Mouse (Mus musculus) ES-Bruce4 (cell line): ENCODE data around the gene Pde4dip. TPM values are rescaled to one million over a fixed set of nuclear protein-coding genes. Genes with fewer than 3 reads are reported as not detected.

Source experiments
- H3K27ac ChIP-seq: 2 replicates; pipeline ENCODE4 v1.5.1; 2012; ENCODE audit warnings: low read length, inconsistent platforms; ENCODE audit not compliant: insufficient read depth
- H3K27me3 ChIP-seq: 2 replicates; pipeline ENCODE4 v1.6.1; 2012; ENCODE audit warnings: mild to moderate bottlenecking, low read length, inconsistent platforms; ENCODE audit not compliant: control insufficient read depth, poor library complexity, insufficient read depth, severe bottlenecking
- H3K36me3 ChIP-seq: 2 replicates; pipeline ENCODE4 v1.6.1; 2012; ENCODE audit warnings: inconsistent platforms, mild to moderate bottlenecking, low read length, moderate library complexity; ENCODE audit not compliant: control insufficient read depth, poor library complexity, insufficient read depth, severe bottlenecking
- H3K4me1 ChIP-seq: one replicate; pipeline ENCODE4 v1.8.1; 2011; ENCODE audit warnings: low read length; ENCODE audit not compliant: control insufficient read depth, insufficient read depth
- H3K4me3 ChIP-seq: 2 replicates; pipeline ENCODE4 v1.5.1; 2011; ENCODE audit warnings: low read depth, mild to moderate bottlenecking, low read length
- H3K9ac ChIP-seq: 2 replicates; pipeline ENCODE4 v1.6.1; 2012; ENCODE audit warnings: low read depth, mild to moderate bottlenecking, inconsistent platforms; ENCODE audit not compliant: poor library complexity, severe bottlenecking
- H3K9me3 ChIP-seq: replicated peaks from 2 replicates; pipeline ENCODE4 v1.6.1; 2012; ENCODE audit warnings: mild to moderate bottlenecking, low read length, inconsistent platforms; ENCODE audit not compliant: control insufficient read depth, poor library complexity, insufficient read depth, severe bottlenecking
- CTCF ChIP-seq: IDR thresholded peaks from one replicate; pipeline ENCODE4 v1.8.1; 2011; ENCODE audit warnings: low read depth, low read length
- EP300 ChIP-seq: IDR thresholded peaks from 2 replicates; pipeline ENCODE4 v1.6.1; 2011; ENCODE audit warnings: low read depth, low read length; ENCODE audit not compliant: insufficient read depth
- POLR2A ChIP-seq: IDR thresholded peaks from one replicate; pipeline ENCODE4 v1.8.1; 2011; ENCODE audit warnings: low read length; ENCODE audit not compliant: insufficient read depth
- polyA plus RNA-seq: library from polyadenylated mRNA; stranded (reverse); fragments of >200 nt; gene quantifications from 2 replicates; pipeline ENCODE4 v1.2.4, GENCODE M21; 2011; ENCODE audit warnings: low read depth; ENCODE audit not compliant: missing spikeins, insufficient read depth, insufficient read length

Gene Pde4dip
- polyA plus RNA-seq, 1 experiment, result 16.8 TPM

GRCm38 (mm10) chr3:97868733-97869132, 19.8 kb downstream of the Pde4dip start:
- no peak overlapping the region for H3K9ac ChIP-seq
- TF ChIP-seq POLR2A, result no peak
- no peak for TF ChIP-seq CTCF
- TF ChIP-seq EP300, result no peak
- no peaks in the 10 kb centered on the region; the same call in 1 of the 2 replicates for H3K27me3 ChIP-seq
- H3K27ac ChIP-seq, result no peak overlapping the region
- H3K4me1 ChIP-seq, result no peaks in the 10 kb centered on the region
- H3K4me3 ChIP-seq, result no peak overlapping the region
- no peaks in the 10 kb centered on the region for H3K36me3 ChIP-seq
- H3K9me3 ChIP-seq, result no peaks in the 10 kb centered on the region

GRCm38 (mm10) chr3:97868024-97868689, 20.4 kb downstream of the Pde4dip start:
- H3K9me3 ChIP-seq, result no peaks in the 10 kb centered on the region
- H3K9ac ChIP-seq, result no peak overlapping the region
- H3K27ac ChIP-seq, result no peak overlapping the region
- no peaks in the 10 kb centered on the region for H3K4me1 ChIP-seq
- H3K27me3 ChIP-seq, result no peaks in the 10 kb centered on the region; the same call in 1 of the 2 replicates
- H3K4me3 ChIP-seq, result peak overlapping the region; percentile 45
- TF ChIP-seq CTCF (no peak), POLR2A (no peak), EP300 (no peak)
- H3K36me3 ChIP-seq, result no peaks in the 10 kb centered on the region

GRCm38 (mm10) chr3:97867221-97868023, 21.1 kb downstream of the Pde4dip start:
- Histone ChIP-seq H3K4me3 (peak overlapping the region; percentile 45), H3K27me3 (peaks cover 1% of the 10 kb centered on the region; the same call in 1 of the 2 replicates), H3K9ac (no peak overlapping the region), H3K36me3 (no peaks in the 10 kb centered on the region), H3K27ac (no peak overlapping the region), H3K9me3 (no peaks in the 10 kb centered on the region), H3K4me1 (no peaks in the 10 kb centered on the region)
- no peak for TF ChIP-seq POLR2A
- no peak for TF ChIP-seq CTCF
- TF ChIP-seq EP300, result no peak

- Histone ChIP-seq H3K9ac (no peak overlapping the region), H3K4me1 (no peaks in the 10 kb centered on the region), H3K27me3 (peaks cover 1% of the 10 kb centered on the region; the same call in 1 of the 2 replicates), H3K4me3 (no peak overlapping the region), H3K36me3 (no peaks in the 10 kb centered on the region), H3K27ac (no peak overlapping the region), H3K9me3 (no peaks in the 10 kb centered on the region)
- TF ChIP-seq EP300, result no peak
- TF ChIP-seq POLR2A, result no peak
- TF ChIP-seq CTCF, result no peak
Measured at GRCm38 (mm10) chr3:97866696-97867095, 21.8 kb downstream of the Pde4dip start.

GRCm38 (mm10) chr3:97860820-97861451, 27.6 kb downstream of the Pde4dip start:
- Histone ChIP-seq H3K27ac (no peak overlapping the region), H3K27me3 (peaks cover 1% of the 10 kb centered on the region; the same call in 1 of the 2 replicates), H3K36me3 (no peaks in the 10 kb centered on the region), H3K4me1 (no peaks in the 10 kb centered on the region), H3K9ac (no peak overlapping the region), H3K4me3 (no peak overlapping the region), H3K9me3 (no peaks in the 10 kb centered on the region)
- TF ChIP-seq EP300 (no peak), POLR2A (no peak), CTCF (no peak)

GRCm38 (mm10) chr3:97859400-97859799, 29.1 kb downstream of the Pde4dip start:
- peaks cover 1% of the 10 kb centered on the region; the same call in 1 of the 2 replicates for H3K27me3 ChIP-seq
- no peaks in the 10 kb centered on the region for H3K9me3 ChIP-seq
- no peak overlapping the region for H3K27ac ChIP-seq
- no peaks in the 10 kb centered on the region for H3K36me3 ChIP-seq
- H3K9ac ChIP-seq, result no peak overlapping the region
- TF ChIP-seq POLR2A (no peak), CTCF (no peak), EP300 (no peak)
- H3K4me1 ChIP-seq, result no peaks in the 10 kb centered on the region
- H3K4me3 ChIP-seq, result no peak overlapping the region
